Mouse (Mus musculus) megakaryocyte progenitor cell, adult 5-6 weeks (primary cell): Measurements from ENCODE around the gene Vars. TPM values are rescaled to one million over a fixed set of nuclear protein-coding genes. Genes with fewer than 3 reads are reported as not detected.
A peak's percentile ranks its signal among the peaks of the same experiment; 100 is the strongest.
"Not testable (repeated sequence)": the region's sequence is repeated elsewhere in the genome, so short reads cannot be mapped to it uniquely, and the experiment has no call there.

Experiments used
- ATAC-seq: replicated peaks from 2 replicates; pipeline ENCODE4 v1.8.0; 2016; ENCODE audit warnings: mild to moderate bottlenecking, moderate TSS enrichment, inconsistent platforms; ENCODE audit not compliant: poor library complexity
- total RNA-seq, 2 experiments: library from RNA; stranded (forward) in 1 of 2; stranded (reverse) in 1 of 2; fragments of 157-497, 149-512 nt in 1 of 2; fragments of 200-1000 nt in 1 of 2; gene quantifications; 2 replicates each; pipeline versions ENCODE4 v1.2.3 to v1.2.4; 2015 to 2017

The Vars gene
- total RNA-seq, 2 experiments from 2014 or later: 60.5 to 239 TPM

DNA sequence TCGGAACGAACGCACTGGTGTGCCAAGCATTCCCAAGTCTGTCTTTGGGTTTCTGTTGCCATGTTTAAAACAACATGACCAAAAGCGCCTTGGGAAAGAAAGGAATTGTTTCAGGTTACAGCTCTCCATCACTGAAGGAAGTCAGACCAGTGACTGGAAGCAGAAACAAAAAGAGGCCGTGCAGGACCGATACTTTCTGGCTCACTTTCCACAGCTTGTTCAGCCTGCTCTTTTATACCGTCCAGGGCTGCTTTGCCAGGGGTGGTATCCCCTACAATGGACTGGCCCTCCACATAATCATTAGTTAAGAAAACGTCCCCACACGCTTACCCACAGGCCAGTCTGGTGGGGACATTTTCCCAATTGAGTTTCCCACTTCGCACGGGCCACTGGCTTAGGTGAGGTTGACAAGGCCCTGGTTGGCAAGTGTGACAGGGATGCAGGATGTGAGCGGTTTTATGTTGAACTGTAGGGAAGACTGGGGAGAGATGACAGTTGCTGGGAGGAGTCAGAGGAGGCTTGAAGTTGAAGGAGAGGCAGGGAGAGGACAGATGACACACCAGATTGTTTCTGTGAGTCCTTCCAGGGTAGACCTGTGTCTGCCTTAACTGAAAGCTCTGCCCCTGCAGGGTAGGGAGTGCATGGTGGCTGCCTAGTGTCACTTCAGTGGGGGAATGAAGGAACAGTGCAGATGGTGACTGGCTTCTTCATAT, 1.5 kb downstream of the Vars start:
- peak; percentile 42 for ATAC-seq

GRCm38 (mm10) chr17:35003022-35003838, 2.4 kb downstream of the Vars start:
- no peak for ATAC-seq

GRCm38 (mm10) chr17:35004075-35004717, 3.4 kb downstream of the Vars start:
- no peak for ATAC-seq

GRCm38 (mm10) chr17:35005158-35005557, 4.4 kb downstream of the Vars start:
- ATAC-seq: no peak

- not testable (repeated sequence) for ATAC-seq
Observed at GRCm38 (mm10) chr17:35005902-35006301, 5.1 kb downstream of the Vars start.

DNA sequence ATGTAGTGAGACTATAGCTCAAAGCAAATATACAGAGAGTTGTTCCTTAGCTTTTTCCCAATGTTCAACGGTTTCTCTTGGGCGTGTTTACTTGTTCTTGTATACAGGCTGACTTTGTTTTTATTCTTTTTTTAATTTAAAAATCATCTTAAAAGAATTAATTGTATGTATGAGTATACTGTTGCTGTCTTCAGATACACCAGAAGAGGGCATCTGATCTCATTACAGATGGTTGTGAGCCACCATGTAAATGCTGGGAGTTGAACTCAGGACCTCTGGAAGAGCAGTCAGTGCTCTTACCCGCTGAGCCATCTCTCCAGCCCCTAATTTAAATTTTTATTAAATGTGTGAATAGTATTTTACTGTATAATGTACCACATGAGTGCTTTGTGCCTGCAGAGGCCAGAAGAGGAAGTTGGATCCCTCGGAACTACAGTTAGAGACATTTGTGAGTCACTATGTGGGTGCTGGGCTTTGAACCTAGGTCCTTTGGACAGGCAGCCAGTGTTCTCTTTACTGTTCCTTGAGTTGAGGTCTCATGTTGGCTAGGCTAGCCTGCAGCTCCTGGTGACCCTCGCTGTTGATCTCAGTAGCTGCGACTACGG, 6.7 kb downstream of the Vars start:
- 0 out of 2 replicates have a peak, but pooled peaks have one; percentile 42 for ATAC-seq

DNA sequence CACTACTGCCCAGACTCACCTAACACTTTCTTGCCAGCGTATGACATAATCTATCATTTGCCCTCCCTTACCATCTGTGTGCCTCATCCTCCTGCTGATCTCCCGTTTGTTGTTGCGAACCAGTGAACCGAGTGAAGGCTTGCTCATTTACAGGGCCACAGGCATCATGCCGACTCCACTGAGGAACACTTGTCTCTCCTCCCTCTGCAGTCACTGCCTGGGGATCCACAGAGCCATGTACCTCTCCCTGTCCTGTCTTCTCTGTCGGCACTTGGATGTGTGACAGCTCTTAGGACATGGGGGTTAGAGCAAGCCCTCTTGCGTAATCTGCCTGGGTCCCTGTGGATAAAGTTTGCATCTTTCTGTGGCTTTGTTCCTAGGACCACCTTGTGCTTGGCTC, 8.8 kb downstream of the Vars start:
- no peak for ATAC-seq

DNA sequence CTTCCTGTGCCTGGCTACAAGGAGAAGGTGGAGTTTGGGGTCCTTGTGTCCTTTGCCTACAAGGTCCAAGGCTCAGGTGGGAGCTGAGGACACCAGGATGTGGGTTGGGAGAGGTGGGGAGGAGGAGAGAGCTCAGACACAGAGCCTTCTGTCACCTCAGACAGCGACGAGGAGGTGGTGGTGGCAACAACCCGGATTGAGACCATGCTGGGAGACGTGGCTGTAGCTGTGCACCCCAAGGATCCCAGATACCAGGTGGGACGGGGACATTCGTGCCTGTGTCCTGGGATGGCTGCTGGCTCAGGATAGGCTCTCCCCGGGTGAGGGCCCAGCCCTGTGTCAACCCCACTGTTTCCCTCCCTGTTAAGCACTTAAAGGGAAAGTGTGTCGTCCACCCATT, 10.7 kb downstream of the Vars start:
- no peak for ATAC-seq

- no peak for ATAC-seq
Observed at GRCm38 (mm10) chr17:35012430-35012829, 11.6 kb downstream of the Vars start.

- ATAC-seq: no peak
Observed at GRCm38 (mm10) chr17:35013221-35013620, 12.4 kb downstream of the Vars start.

DNA sequence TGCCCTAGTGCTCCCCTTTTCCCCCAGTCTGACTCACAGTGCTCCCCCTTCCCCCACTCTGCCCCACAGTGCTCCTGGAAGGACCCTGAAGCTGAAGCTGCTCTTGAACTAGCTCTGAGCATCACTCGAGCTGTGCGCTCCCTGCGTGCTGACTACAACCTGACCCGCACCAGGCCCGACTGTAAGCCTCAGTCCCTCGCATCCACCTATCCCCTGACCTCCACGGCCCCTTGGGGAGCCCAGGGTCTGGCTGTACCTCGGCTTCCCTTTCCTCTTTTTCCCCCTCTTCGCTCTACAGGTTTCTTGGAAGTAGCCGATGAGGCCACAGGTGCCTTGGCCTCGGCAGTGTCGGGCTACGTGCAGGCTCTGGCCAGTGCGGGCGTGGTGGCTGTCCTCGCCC, 14.5 kb downstream of the Vars start:
- no peak for ATAC-seq

- peak; percentile 49 for ATAC-seq
Observed at GRCm38 (mm10) chr17:35016376-35016775, 15.6 kb downstream of the Vars start, which contains the start of gene Vwa7. TSS of gene Vwa7 (plus strand) at chr17:35016579.

DNA sequence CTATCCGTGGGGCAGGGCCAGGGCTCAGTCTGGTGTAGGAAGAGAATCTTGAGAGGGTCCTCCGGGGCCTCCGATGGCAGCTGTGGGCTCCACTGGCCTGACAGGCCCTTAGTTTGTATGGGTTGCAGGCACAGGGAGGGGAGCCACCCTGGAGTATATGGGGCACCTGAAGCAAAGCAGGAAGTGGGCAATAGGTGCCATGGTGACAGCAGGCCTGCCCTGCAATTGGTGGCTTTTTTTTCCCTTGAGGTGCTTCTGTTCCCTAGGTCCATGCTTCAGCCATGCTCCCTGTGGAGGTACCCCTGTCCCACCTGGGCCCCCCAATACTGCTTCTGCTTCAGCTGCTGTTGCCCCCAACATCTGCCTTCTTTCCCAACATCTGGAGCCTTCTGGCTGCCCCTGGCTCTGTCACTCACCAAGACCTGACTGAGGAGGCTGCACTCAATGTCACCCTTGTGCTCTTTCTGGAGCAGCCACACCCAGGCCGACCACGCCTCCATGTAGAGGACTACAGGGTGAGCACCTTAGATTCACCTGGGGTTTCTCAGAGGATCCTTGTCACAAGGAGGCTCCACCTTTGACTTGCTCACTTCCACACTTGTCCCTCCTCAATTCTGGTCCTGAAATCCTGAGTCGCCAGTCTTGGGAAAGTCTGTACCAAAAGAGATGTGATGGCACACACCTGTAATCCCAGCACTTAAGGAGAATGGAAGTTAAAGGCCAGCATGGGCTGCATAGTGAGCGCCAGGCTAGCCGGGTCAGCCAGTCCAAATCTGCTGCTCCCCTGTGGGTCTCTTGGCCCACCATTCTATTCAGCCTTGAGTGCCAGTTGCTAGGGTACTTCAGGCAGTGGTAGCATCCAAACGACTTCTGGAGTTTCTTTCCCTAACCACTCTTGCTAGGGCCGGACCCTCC, 16.3 kb downstream of the Vars start:
- ATAC-seq: no peak

- no peak for ATAC-seq
Observed at GRCm38 (mm10) chr17:35017706-35018030, 16.9 kb downstream of the Vars start.

- ATAC-seq: no peak
Observed at GRCm38 (mm10) chr17:35018171-35018570, 17.4 kb downstream of the Vars start.

GRCm38 (mm10) chr17:35019894-35020293, 19.1 kb downstream of the Vars start:
- no peak for ATAC-seq

DNA sequence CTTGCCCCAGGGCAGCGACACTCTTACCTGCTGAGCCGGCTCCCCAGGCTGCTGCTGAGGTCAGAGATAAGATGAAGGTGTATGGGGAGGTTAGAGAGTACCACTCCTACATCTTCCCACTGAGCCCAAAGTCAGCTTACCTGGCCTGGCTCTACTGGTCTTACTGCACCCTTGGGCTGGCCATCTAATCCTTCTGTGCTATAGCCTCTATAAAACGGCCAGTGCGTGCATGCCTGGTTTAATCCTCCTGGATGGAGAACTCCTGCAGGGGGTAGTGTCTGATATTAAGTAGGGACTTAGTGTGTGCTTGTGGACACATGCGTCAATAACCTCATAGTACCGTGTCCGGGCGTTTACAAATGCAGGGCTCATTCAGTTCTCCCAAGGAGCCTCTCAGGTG, 19.8 kb downstream of the Vars start:
- ATAC-seq: no peak

DNA sequence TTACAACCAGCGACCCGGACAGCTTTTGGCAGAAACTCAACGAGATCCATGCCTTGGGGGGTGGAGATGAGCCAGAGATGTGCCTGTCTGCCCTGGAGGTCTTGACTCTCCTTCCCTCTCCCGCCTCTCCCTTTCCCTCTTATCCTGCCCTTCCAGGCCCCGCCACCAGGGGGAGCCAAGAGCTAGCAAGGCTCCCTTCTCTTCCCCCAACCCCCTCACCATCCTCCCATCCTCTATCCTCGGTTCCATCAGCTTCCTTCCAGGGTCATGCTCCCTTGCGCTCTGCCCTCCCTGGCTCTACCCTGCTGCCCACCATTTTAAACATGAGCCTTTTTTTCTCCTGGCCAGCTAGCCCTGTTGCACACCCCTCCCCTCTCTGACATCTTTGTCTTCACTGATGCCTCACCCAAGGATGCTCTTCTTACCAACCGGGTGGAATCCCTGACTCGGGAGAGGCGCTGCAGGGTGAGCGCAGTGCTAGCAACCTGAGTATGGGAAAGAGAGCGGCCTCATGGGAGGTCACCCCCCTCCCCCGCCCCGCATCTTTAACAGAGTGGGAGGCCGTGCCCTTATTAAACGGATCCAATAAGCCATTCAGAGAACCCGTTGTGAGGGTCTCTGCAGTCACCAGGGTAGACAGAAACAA, 20.5 kb downstream of the Vars start:
- ATAC-seq: peak; percentile 64

DNA sequence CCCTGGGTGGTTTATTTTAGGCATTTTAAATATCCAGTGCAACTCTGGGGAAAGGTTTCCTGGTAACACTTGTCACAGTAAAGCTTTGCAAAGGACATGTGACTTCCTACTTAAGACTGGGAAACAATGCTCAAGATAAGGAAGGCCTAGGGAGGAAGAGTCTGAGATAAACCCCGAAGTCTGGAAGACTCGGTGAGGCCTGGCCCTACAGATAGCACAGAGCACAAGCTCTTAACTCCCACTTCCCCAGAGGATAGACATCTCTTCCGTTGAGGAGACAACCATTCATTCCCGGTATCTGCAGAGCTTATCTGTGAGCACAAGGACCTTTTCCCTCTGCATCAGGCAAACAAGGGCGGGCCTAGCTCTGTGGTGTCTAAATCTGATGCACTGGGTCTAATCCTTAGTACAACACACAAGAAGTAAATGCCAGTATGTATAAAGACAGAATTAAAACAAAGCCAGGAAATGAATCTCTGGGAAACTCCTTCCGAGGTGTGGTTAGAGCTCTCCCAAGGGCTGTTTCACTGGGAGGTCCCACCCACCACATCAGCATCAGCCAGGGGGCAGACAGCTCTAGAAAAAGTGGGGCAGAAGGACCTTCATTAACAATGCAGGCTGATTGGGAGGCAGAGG, 21.2 kb downstream of the Vars start:
- peak; percentile 74 for ATAC-seq
